Mouse (Mus musculus) heart, embryonic 15.5 days (tissue): ENCODE measurements around the gene Gm525. TPM values are rescaled to one million over a fixed set of nuclear protein-coding genes. Genes with fewer than 3 reads are reported as not detected.

Source experiments
- polyA plus RNA-seq: library from polyadenylated mRNA; unstranded; fragments of >200 nt; fragmentation: Nextera tagmentation; extraction: Ambion mirVana; gene quantifications from 2 replicates; pipeline ENCODE4 v1.2.1, GENCODE M21; 2015

Gm525 gene
- polyA plus RNA-seq, 1 experiment from 2014 or later: 1.1 TPM

Other genes with a start within 250 kb of the Gm525 start
- gene Akap1, start 209.3 kb upstream of the Gm525 start, polyA plus RNA-seq: 44.2 and 45.8 TPM in 2 replicates
- 44.2 and 51.1 TPM in 2 replicates for gene Scpep1, start 118.4 kb upstream of the Gm525 start, polyA plus RNA-seq
- gene Elobl, start 106.9 kb upstream of the Gm525 start, polyA plus RNA-seq: not detected in 2 replicates
- gene Coil, start 103.6 kb upstream of the Gm525 start, polyA plus RNA-seq: 8.6 and 11.0 TPM in 2 replicates
- gene Trim25, start 74.5 kb upstream of the Gm525 start, polyA plus RNA-seq: 14.3 and 21.6 TPM in 2 replicates
- 5.7 and 7.4 TPM in 2 replicates for gene Dgke, start 7.0 kb upstream of the Gm525 start, polyA plus RNA-seq
- 0.24 and 0.42 TPM in 2 replicates for gene Nog, start 228.5 kb downstream of the Gm525 start, polyA plus RNA-seq